Mouse (Mus musculus): ENCODE results near the gene Bcat2.

Bcat2 gene

DNA sequence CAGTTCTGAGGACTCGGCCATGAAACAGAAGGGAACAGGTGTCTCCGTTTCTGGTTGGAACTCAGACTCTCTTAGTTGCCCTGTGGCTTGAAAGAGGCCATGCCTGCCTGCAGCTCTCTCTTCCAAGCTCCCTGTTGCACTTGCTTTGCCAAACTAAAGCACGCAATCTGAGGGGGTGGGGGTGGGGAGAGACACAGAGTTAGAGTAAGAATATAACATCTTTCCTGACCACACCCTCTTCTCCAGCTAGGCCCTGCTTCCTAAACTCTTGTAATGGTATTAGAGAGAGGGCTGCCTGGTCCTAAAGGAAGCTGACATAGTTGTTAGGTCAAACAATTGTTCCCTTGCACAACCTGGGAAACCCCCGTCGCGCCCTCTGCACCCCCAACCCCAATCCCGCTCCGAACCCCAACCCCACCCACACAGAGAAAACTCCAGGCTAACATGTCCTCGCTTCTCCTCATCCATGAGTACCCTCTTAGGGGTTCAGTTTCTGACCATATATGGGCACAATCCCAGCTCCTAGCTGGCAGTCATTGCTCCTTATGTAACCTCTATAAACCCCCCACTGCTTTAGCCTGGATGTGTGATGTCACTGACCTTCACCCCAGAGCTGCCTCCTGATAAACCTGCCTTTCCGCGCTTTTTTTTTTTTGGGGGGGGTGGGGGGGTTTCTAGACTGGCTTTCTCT lies 19.0 kb upstream of the Bcat2 start:
- CTCF ChIA-PET: interaction anchor here (0.6 kb wide), 1 partner anchor 56 kb away, joined by 5 read pairs; no protein-coding TSS in a partner anchor

DNA sequence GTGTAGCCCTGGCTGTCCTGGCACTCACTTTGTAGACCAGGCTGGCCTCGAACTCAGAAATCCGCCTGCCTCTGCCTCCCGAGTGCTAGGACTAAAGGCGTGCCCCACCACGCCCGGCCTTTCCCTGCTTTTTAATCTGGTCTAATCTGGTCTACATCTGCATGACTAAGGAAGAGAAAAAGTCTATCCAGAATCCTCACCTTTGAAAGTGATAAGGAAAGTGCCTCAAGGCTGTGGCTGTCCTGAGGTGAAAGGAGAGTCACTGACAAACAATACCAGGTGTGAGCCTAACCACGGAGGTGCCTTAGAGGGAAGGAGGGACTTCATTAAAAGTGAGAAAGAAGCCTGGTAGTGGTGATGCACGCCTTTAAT lies 18.5 kb upstream of the Bcat2 start:
- CTCF ChIA-PET: no interaction called here

DNA sequence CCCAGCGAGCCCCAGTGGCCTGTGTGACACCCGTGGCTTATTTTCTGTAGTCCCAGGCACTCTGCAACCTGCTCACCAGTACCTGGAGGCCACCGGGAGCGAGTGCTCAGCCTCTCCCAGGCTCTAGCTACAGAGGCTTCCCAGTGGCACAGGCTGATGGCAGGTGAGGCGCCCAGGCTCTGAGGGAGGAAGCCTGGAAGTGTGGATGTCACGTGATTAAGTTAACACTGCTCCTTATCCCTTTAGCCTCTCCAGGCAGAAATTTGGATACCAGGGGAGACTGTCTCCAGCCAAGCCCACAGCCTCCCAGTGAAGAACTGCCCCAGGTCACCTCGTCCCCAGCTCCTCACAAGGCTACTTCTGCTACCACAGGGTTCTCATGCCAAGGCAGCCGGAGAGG lies 16.4 kb upstream of the Bcat2 start:
- CTCF ChIA-PET: interaction anchor here (0.7 kb wide), 1 partner anchor 74 kb away, joined by 3 read pairs; no protein-coding TSS in a partner anchor

DNA sequence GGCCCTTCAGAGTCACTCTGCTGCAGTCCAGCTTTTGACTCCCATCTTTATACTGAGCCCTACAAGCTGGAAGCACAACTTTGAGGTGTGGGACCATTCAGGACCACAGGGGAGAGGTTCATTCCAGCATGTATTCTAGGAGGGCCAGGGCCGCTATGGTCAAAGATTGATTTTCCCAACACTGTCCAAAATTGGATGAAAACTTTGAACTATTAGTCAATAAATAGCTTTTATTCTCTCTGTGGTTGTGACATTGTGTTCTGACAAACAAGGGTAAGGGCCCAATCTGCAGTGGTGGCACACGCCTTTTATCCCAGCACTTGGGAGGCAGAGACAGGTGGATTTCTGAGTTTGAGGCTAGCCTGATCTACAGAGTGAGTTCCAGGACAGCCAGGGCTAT lies 16.0 kb upstream of the Bcat2 start:
- CTCF ChIA-PET: interaction anchor here (0.7 kb wide), 2 partner anchors 74 to 128 kb away, joined by 3 to 7 read pairs; no protein-coding TSS in a partner anchor

DNA sequence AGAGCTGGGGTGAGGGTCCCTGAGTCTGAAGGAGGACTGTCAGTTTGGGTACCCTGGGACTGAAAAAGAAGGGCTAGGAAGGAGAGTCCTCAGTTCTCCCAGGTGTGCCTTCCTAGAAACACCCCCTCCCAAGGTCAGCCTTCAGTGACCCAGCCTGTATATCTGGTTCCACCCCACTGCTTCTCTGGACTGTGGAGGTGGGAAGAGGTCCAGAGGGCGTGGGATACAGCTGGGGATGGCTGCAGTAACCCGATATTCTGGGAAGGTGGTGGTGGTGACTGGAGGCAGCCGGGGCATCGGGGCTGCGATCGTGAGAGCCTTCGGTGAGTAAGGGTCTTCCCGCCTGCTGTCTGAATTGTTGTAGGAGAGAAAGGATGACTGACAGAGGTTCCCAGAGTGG lies 15.2 kb upstream of the Bcat2 start, which contains the start of gene Hsd17b14:
Hsd17b14 (plus strand) TSS at position 150 of the 400 bp plus-strand sequence.
- CTCF ChIA-PET: no interaction called here

DNA sequence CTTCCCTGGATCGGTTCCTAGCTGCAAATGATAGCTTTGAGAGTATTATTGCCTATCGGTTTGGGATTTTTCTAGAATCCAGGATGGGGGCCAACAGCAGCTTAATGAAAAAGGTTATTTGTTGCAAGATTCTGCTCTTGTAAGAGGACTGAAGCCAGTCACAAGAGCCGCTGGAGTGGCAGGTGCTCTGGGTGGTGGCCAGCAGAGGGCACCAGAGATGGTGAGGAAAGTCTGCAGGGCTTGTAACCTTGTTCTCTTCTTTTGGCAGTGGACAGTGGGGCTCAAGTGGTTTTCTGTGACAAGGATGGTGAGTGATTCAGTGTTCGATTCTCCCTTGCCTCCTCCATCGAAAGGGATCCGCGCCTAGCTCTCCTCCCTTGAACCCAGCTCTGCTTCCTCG lies 14.2 kb upstream of the Bcat2 start:
- CTCF ChIA-PET: interaction anchor here (0.7 to 1.3 kb wide), 4 partner anchors 33 to 387 kb away, joined by 3 to 6 read pairs (median 4); no protein-coding TSS in a partner anchor

DNA sequence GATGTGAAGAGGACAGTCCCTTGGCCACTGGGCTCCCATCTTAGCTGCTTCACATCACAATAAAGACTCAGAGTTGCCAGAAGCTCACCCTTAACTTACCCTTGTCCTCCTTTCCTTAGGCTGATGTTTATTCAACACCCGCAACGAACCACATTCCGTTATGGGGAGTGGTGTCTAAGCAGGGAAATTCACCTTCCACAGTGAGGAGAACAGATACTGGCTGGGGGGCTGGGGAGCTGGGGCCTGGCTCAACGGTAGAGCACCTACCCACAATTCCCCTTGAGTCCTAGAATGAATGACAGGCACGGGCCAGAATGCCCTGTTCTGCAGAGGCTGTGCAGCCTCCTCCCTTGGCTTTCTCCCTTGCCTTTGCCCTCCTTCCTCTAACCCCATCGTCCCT lies 11.0 kb upstream of the Bcat2 start:
- CTCF ChIA-PET: interaction anchor here (0.7 kb wide), 1 partner anchor 19 kb away, joined by 3 read pairs; no protein-coding TSS in a partner anchor

DNA sequence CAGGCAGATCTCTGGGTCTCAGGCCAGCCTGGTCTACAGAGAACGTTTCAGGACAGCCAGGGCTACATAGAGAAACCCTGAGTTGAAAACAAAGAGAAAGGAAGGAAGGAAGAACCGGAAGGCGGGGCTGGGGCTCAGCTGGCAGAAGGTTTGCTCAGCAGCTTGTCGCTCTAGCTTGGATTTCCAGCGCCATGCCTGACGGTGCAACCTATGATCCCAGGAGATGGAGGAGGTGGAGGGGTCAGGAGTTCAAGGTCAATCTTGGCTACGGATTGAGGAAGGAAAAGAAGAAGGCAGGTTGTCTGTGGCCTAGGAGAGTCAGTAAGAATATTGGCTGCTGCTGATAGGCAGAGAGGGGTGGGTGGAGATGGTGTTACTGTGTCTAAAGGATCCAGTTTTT lies 9.7 kb upstream of the Bcat2 start:
- CTCF ChIA-PET: interaction anchor here (0.6 to 0.7 kb wide), 2 partner anchors 11 to 157 kb away, joined by 4 to 7 read pairs; no protein-coding TSS in a partner anchor

DNA sequence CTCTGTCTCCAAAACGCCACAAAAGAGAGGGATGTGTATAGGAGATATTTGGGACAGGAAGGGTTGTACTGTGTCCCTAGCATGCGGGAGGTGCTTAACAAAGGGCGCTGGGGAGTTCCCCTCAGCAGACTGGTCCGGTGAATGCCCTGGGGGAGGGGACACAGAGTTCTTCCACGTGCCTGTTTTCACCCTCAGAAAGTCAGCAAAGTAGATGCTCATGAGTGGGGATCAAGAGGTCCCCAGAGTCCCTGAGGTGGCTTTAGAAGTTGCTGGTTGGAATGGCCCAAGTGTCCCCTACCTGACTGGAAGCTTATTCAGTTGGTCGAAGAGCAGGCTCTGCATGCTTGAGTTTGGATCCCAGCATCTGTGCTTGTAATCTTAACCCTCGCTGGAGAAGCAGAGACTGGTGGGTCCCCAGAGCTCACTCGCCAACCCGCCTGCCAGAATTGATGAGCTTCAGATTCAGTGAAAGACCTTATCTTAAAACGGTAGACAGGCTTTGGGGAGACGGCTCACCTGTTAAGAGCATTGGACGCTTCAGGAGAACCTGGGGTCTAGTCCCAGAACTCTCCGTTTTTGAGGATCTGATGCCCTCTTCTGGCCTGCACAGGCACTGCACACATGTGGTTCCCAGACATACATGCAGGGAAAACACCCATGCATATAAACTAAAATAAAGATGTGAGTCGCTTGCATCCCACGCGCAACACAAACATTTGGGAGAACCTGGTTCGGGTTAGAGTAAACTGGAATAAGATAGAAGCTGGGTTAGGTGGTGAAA lies 8.9 kb upstream of the Bcat2 start:
- CTCF ChIA-PET: interaction anchor here (0.5 to 1.5 kb wide), 4 partner anchors 32 to 669 kb away, joined by 3 to 20 read pairs (median 4); partner anchors contain the start of gene Kcna7

DNA sequence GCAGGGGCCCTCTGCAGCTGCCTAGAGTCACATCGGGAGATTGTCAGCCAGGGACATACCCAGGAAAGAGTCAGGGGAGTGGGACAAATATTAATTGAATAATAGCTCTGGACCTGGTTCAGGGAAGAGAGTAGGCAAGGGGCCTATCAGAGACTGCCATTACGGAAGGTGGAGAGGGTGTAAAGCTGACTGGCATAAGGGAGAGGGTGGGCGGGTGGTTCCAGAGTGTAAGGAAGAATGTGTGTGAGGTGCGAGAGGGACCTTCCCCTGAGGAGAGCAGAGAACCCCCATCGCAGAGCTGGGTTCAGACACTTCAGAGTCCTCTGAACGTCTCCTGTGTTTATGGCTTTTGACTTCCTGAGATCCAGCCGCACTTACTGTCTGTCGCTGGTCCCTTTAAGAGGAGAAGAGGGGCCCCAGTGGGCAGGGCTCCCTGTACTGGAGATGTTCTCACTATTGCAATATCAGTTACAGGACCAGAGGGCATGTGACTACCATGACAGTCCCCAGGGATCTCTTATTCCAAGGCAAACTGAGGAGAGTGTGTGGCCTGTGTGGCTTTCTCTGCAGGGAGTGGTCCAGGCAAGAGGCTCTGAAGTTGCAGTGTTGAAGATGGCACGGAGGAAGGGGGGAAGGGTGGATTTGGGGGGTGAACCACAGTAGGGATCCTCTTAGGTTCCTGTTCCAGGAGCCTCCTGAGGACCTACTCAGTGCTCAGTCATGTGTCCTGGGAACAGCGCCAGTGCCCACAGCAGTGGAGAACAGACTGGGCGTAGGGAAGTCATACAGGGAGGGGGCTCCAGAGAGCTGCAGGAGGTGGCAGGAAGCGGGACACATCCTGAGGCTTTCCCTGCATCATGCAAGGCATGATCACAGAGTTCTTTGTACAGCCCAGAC lies 8.1 kb upstream of the Bcat2 start:
- CTCF ChIA-PET: interaction anchor here (0.5 to 1.5 kb wide), 3 partner anchors 32 to 670 kb away, joined by 3 to 20 read pairs (median 4); no protein-coding TSS in a partner anchor

DNA sequence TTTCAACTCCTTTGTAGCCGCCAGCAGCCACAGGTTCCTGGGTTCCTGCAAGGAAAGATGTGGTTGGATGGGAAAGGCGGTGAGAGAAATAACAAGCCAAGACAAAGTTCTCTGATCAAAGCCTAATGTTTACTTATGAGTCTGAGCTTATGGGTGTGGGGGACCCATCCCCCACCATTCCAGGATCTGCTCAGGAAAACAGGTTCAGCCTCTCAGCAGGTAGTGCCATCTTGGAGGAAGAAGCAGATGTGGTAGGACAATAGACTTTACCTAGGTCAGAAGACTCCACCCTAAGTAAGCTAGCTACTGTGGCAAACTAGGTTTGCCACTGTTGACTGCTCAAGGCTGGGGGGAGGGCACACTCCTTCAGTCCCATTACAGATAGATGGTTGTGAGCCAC lies 5.1 kb upstream of the Bcat2 start:
- CTCF ChIA-PET: no interaction called here

DNA sequence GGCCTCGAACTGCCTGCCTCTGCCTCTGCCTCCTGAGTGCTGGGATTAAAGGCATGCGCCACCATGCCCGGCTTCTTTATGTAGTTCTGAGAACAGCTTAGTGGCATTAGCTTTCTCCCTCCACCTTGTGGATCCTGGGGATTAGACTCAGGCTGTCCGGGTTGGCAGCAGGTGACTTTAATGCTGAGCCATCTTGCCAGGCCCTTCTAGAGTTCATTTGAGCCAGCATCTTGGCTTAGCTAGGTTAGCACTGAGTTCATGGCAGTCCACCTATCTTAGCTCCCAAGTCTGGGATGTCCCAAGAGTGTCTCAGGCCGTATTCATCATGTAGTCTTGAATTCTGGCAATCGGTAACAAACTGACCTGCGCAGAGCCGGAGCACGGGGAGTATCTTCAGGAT lies 4.5 kb upstream of the Bcat2 start:
- CTCF ChIA-PET: no interaction called here

DNA sequence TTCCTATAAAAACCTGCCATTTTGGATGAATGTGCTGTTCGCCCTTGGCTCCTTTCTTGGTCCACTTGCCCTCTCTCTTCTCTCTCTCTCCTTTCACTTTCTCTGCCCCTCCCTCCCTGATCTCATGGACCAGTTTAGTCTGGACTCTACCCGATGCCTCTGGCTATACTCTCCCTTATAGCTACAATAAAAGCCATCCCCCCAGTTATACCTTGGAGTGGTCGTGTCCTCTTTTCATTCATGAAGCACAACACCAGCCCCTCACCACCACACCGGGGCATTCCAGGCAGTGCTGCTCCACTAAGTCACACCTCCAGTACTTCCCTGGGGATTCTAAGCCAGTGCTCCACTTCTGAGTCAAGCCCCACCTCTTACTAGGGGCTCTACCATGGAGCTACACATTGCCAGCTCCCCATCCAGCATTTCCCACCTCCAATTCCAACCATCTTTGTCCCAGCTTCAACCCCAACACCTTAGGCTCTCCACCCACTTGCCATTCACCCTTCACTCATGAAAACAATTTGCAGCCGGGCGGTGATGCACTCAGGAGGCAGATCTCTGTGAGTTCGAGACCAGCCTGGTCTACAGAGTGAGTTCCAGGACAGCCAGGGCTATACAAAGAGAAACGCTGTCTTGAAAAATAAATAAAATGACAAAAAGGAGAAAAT lies 2.7 kb upstream of the Bcat2 start:
- CTCF ChIA-PET: no interaction called here

DNA sequence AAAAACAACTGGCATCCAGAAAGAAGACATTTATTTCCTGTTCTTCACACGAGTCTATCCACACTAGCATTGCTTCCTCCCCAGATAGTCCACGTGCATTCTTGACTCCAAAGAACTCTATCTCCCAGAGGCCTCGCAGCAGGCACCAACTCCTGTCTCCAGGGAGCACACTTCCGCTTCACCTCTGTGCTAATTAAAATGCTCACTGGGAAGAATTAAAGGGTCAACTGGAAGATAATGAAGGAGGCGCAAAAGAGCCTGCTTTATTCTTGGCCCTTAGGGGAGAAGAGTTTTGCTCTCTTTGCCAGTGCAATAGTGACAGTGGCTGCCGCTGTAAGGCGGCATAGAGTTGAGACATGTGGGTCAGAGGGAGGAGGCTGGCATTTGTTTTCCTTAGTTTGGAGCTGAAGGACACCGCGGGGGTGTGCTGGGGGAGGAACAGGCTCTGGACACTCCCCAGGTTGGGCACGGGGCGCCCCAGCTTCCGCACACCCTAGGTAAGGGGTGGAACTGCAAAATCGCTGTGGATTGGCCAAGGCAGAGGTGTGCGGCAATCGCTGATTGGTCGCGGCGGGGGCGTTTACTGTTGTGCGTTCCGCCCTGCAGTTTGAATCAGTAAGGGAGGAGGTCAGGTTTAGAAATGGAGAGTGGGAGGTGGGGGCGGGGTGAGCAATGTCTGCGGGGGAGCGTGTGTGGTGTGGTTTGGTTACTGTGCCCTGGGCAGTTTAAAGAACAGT lies 2.0 kb upstream of the Bcat2 start:
- CTCF ChIA-PET: interaction anchor here (0.7 to 1.0 kb wide), 2 partner anchors 20 to 23 kb away, joined by 3 to 4 read pairs; no protein-coding TSS in a partner anchor

DNA sequence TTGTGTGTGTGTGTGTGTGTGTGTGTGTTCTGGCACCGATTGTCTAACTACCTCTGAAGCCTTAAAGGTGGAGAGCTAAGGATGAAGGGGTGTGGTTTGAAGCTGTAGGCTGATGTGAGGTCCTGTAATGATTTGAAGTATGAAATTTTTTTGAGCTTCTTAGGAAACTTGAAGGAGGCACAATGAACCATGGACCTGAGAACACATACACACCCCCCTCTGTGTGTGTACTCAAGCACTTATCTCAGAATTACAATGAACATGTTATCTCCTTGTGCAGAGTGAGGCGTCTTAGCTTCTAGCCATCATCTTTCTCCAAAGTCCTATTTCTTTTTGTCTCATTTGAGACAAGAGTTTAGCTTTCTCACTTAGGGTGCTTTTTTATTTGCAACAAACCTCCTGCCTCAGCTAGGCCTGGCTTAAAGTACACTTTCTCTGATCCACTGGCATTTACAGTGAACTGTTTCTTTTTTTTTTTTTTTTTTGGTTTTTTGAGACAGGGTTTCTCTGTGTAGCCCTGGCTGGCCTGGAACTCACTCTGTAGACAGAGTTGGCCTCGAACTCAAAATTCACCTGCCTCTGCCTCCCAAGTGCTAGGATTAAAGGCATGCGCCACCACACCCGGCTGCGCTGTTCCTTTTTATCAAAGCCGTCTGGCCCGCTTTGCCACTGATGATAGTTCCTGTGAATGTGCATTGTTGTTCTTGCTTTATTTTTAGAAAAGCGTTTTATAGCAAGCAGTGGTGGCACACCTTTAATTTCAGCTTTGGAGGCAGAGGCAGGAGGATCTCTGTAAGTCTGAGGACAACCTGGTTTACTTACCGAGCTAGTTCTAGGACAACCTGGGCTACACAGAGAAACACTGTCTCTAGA lies 1.1 kb upstream of the Bcat2 start:
- CTCF ChIA-PET: interaction anchor here (0.7 to 1.0 kb wide), 2 partner anchors 20 to 23 kb away, joined by 3 to 4 read pairs; no protein-coding TSS in a partner anchor

DNA sequence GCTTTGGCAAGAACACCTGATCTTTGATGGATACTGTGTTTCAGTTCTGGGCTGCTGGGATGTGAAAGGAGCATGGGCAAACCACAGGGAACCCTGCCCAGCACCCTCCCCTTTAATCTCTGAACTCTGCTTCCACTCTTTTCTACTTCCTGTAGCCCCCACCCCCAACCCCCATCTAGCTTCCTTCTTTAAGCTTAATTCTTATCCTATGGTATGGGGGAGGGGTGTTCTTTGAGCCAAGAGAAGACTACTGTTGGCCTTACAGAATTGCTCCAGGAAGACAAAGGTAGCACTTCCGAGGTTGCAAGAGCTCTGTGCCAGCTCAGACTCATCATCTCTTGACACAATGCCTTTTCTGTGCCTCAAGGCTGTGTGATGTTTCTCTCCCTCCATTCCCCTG lies 2.0 kb downstream of the Bcat2 start:
- CTCF ChIA-PET: interaction anchor here (0.6 to 1.8 kb wide), 3 partner anchors 10 to 415 kb away, joined by 3 to 10 read pairs (median 6); no protein-coding TSS in a partner anchor

DNA sequence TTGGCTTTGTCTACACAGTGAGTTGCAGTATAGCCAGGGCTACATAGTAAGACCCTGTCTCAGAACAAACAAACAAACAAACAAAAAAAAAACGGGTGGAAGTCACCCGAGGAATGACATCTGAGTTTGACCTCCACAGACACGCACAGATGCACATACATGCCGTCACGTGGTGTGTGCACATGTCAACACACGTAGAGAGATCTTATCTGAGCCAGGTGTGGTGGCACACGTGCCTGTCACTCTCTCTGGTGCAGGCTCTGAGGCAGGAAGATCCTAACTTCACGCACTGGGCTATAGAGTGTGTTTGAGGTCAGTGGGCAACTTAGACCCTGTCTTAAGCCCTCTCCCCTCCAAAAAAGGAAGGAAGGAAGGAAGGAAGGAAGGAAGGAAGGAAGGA lies 4.0 kb downstream of the Bcat2 start:
- CTCF ChIA-PET: no interaction called here

DNA sequence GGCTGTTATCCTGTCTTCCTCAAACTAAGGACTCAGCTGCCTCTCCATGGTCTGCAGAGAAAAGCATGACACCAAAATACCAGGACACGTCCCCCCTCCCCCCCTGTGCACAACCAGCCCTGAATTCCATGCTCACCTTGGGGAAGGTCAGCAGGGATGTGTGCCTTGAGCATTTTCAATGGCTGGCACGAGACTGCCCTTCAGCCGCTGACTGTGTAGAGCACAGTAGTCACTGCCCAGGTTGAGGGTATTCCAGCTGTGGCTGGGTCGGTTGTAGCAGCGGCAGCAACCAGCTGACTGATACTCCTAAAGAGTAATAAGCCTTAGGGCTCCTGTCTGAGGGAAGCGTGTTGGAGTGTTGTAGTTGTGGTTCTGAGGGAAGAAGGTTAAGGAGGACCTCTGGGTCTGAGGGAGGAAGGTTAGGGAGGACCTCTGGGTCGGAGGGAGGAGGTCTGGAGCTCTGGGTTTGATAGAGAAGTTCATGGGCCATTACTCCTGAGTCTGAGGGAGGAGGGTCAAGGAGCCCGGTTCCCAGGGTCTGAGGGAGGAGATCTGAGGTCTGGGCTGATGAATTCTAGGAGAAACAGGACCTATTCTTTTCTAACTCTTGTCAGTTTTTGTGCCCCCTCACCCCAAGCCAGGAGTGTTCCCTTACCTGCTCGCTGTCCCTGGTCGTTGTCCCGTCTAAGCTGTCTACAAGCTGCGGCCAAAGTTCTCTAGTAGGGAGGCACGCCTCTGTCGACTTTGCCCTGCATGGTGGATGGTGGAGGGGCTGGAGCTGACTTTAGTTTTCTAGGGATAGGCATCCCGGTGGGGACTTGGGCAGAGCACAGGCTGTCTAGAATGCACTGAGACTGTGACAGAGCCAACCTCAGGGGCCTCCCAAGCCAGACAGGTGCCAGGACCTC lies 4.8 kb downstream of the Bcat2 start:
- CTCF ChIA-PET: no interaction called here

Measured in spleen, embryonic (tissue).